Mouse (Mus musculus): ENCODE measurements at regions not wholly inside any gene's neighbourhood (a gene's known extent, or its start where the extent isn't known, plus 50 kb on each side); places are given as distances from the start of the nearest gene placed in this dataset.

- DNase-seq (ENCODE audit: low spot score): no peak
These were observed 598.2 kb downstream of the 9430069I07Rik start for GRCm38 (mm10) chr15:33759496-33759895.

- no peak for DNase-seq (ENCODE audit: low spot score)
These were observed 598.9 kb downstream of the 9430069I07Rik start for GRCm38 (mm10) chr15:33758771-33759170.

Measured in testis, postnatal 10 days (tissue).